Mouse (Mus musculus): ENCODE data around the gene Ablim2. TPM values are rescaled to one million over a fixed set of nuclear protein-coding genes. Genes with fewer than 3 reads are reported as not detected.

Ablim2 gene
- polyA plus RNA-seq, 1 experiment: 3.7 TPM

DNA sequence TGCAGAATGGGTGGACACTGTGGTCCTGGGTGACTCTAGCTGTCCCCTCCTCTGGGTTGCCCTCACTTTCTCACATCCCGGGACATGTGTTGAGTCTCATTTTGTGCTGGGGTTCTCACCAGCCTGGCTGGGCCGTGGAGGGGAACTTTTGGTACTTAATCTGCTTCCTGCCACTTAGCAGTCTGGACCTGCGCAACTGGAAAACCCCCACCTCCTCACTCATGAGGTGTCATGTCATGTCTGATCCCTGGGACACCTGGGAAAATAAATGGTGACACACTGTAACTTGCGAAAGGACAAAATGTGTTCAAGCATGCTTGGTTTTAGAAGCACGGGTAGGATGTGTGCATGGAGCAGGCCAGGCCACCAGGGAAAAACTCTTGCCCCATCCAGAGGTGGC lies 127.0 kb downstream of the Ablim2 start:
- DNase-seq (ENCODE audit: low spot score): no peak

DNA sequence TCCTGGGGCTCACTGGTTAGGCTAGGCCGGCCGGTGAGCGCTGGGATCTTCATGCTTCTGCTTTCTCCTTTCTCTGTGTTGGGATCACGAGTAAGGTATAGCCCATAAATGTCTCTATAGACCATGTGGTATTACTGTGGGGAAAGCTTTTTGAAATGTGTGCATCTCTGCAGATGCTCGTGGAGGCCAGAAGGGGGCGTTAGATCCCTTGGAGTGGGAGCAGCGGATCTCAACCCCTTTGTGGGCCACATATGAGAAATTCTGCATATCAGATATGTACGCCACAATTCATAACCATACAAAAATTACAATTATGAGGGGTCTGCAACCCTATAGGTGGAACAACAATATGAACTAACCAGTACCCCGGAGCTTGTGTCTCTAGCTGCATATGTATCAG lies 131.3 kb downstream of the Ablim2 start:
- no peak for DNase-seq (ENCODE audit: low spot score)

DNA sequence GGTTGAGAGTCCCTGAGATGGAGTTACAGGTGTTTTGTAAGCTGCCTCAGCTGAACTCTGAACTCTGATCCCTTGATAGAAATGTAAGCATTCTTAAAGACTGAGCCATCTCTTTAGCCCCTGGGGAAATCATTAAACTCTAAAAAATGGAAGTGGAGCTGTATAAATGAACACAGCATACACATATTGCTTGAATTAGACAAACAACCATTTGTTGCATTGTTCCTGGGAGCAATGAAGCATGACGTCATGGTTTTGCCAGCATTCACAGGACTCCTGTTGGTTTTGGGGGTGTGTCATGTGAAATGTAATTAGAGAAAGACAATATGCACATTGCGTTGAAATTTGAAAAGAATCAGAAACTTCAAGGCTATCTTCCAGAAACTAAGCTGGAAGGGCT lies 132.0 kb downstream of the Ablim2 start:
- no peak for DNase-seq (ENCODE audit: low spot score)

DNA sequence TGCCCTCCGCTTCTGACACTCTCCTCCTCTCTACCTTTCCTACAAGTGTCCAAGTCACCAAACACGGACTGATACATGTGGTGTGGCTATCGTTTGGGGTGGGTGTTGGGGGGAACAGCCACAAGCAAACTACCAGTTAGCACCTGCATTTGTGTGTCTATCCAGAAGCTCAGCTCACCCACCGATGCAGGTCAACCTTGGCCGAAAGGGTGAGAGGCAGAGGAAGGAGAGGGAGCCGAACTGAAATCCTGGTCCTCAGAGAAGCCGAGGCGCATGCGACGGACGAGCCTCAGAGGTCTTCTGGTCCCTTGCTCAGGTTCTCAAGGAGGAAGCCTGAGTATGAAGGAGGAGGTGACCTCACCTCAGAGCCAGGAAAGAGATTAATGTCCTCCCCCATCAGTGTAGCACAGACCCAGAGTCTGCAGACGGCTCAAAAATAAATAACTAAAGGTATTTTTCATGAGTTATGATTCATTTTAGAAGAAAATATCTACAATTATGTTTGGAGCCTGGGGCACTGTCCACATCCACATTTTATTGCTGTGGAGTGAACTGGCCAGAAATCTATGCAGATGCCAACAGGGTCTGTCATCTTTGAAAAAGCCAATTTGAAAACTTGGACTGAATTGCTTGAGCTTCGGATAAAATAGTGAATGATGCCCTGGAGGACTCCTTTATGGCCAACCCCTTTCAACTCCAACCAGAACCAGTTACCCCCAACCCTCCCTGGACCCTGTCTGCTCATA lies 133.5 kb downstream of the Ablim2 start:
- no peak for DNase-seq (ENCODE audit: low spot score)

DNA sequence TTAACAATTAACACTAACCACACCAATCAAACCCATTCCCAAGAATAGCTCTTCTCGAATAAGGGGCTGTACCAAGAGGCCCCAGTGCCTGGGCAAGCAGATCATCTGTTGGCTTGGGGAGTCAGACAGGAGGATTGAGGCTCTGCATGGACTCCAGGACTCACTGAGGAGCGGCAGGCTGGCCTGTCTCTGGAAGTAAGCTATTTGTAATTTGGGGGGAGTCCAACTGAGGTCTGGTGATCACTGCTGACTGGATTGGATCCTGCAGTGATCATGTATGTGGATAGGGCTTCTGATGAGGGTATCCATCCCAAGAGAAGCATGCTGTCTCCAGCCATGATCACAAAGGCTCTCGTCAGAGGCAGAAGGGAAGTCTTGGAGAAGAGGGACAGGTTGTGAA lies 134.7 kb downstream of the Ablim2 start:
- DNase-seq (ENCODE audit: low spot score): no peak

DNA sequence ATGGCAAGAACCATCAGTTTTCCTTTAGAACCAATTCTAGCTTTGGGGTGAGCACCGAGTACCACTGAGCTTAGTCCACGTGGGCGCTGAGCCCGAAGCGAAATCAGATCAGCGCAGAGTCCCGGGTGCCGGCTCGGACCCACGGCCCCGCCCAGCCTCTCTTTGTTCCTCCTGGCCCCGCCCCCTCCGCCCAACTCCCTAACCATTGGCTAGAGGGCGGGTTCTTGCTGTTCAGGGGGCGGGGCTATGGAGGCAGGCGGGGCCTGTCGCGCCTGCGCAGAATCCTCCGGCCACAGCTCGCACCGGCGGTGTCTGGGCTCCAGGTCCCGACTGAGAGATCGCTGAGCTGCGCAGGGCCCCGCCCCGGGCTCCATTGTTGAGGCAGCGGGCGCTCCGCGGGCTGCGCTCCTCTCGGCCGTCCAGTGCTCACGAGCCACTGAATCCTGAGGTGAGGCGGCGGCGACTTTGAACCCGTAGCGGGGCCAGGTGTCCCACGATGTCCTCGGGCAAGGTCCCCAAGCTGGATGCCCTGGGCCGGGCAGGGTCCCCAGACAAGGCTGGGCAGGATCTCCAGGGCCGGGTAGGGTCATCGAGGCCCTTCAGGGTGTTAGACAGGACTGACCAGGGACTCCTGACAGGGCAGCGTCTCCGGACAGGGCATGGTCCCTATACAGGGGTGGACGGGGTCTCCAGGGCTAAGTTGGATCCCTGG lies 135.6 kb downstream of the Ablim2 start, which contains the start of gene Afap1:
Gene Afap1 (plus strand): TSS at position 227 of the 712 bp plus-strand sequence.
- peak; percentile 97 for DNase-seq (ENCODE audit: low spot score)

DNA sequence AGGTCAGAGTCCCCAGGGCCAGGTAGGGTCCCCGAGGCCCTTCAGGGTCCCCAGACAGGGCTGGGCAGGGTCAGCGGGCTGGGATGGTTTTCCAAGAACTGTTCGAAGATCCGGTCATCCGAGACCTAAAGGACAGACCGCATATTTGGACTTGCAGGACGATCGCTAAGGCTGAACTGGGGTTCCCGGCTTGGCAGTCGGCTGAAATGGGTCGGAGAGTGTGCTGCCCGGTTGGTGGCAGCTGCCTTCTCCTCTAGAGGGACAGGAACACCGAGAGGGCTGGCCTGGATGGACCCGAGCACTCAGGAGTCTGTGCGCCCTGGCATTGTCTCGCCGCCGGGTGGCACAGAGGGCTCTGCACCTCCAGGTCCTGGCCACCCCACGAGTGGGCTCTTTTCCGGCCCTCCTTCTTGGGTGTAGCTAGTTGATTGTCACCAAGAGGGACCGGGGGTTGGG lies 136.2 kb downstream of the Ablim2 start:
- DNase-seq (ENCODE audit: low spot score): peak; percentile 59

DNA sequence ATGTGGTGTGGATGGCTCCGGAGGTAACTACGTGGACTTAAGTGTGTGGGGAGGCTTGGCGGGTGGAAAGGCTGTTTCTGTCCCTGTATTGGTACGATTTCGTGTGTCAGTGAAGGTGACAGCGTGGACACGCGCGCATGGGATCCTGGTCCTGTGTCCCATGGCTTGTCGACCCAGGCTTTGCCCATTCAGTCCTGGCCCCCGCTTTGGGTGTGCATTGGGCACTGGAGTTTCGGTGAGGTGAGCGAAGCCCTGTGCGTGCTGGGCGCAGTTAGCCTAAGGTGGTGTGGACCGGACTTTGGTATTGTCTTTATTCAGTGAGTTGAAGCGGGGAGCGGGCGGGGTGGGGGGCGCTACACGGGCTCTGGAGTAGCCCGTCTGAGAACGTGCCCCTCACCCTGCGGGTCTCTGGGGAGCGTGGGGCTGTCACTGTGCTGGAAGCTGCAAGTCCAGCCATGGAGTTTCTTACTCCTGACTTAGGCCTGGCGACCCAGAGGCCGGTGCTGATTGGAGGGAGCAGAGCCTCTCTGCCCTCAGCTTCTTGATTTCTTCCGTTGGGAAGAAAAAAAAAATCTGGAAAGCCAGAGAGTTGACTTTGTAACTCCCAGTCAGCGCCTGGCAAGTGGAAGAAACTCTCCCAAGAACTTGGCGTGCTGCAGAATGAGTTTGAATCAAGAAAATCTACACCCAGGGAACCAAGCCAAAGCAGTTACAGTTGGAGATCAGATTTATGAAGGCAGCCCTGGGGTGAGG lies 136.8 kb downstream of the Ablim2 start:
- DNase-seq (ENCODE audit: low spot score): no peak

DNA sequence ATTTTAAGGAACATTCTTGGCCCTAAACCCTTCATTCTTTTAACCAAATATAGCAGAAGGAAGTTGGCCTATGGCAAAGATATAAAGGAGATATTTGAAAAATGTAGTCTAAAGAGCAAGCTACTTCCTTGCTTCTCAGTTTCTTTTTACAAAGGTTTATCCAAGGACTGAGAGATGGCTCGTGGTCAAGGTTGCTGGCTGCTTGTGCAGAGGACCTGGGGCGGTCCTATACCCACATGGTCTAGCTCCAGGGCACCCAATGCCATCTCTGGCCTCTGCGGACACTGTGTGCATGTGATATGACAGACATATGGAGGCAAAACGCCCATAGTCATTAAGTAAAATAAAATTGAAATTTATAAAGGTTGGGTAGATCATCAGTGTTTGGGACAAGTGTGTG lies 138.2 kb downstream of the Ablim2 start:
- DNase-seq (ENCODE audit: low spot score): no peak

DNA sequence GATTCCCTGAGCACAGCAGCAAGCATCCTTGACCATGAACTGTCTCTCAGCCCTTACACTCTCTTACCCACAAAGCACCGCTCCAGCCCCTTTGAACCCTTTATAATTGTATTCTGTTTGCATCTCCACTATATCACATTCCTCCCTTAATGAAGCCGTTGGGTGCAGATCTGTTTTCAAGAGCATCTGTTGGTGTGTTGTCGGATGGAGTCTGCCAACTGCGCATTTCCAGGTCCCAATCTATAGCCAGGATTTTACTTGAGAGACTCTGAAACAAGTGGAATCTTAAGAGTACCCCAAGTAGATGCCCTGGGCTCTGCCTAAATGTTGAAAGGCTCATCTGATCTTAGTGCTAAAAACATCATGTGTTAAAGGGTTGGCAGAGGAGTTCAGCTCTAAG lies 138.9 kb downstream of the Ablim2 start:
- DNase-seq (ENCODE audit: low spot score): no peak

DNA sequence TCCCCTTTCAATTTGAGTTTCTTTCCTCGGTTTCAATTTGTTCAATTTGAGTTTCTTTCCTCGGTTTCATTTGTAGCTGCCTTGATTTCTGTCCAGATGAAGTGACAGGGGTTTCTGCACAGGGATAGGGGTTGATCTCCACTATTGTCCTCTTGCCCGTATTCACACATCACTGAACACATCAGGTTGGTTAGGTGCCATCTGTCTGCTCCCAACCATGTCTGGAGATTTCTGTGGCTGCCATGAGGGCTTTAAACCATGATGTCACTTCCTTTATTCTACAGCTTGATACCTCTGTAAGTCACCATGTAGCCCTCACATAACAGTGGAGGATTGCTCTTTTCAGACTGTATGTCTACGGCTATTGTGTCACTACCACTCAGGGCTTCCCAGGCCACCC lies 139.5 kb downstream of the Ablim2 start:
- DNase-seq (ENCODE audit: low spot score): no peak

DNA sequence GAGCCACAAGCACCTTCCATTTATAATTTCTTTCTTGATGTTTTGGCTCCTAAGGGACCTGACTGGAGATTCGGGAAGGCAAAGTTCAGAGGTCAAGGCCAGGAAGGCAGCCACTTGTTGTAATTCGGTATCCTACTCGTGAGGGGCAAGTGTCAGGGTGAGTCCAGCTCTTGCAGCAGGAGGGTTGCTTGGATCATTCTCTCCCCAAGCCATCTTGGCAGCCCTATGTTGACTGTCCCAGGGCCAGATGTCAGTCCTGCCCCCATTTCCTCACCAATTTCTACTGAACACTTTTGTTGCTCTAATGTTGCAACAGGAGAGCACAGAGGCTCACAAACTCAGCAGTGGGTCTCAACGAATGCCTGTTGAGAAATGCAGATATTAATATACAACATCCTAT lies 140.4 kb downstream of the Ablim2 start:
- no peak for DNase-seq (ENCODE audit: low spot score)

DNA sequence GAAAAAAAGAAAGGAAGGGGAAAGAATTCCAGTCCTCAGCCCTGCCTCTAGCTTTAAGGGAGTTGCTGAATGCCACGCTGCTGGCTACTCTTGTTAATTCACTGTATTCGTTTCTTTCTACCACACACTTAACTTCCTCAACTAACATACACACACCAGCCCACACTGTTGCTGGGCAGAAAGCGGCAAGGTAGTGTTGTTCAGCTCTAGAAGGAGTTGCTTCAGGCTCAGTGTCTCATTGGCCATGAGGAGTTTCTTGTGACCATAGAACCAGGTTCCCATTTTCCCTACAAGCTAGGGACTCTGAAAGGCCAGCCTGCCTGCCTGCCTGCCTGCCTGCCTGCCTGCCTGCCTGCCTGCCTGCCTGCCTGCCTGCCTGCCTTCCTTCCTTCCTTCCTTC lies 141.3 kb downstream of the Ablim2 start:
- DNase-seq (ENCODE audit: low spot score): no peak

DNA sequence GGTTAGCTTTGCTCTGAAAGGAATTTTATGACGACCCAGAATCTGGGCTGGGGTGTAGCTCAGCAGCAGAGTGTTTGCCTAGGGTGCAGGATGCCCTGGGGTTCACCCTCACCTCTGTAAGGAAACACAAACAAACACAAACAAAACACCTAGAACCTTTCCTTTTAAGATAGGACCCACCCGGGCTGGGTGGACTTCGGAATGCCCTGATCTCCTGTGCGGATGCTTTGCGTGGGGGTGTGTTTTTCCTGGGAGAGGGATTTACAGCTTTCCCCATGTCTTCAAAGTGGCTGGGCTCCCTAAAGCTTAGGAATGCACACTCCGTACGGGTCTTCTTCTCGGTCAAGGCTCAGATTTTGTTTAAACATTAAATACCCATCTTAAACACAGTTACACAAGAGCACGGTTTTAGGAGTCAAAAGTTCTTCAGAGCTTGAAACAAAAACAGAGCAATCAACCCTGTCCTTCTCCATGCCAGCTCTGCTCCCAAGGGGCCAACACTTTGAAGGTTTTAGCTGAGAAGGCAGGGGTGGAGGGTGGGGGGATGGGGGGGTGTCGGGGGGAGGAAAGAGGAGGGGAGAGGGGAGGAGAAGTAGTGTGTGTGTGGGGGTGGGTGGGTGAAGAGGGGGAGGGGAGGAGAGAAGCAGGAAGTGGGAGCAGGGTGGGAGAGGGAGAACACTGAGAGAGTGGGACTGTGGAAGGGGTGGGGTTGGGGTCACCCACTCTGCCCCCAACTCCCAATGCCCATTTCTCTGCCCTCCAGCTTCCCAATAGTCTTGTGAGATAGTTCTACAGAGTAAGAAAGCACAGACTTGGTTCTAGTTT lies 142.9 kb downstream of the Ablim2 start:
- no peak for DNase-seq (ENCODE audit: low spot score)

DNA sequence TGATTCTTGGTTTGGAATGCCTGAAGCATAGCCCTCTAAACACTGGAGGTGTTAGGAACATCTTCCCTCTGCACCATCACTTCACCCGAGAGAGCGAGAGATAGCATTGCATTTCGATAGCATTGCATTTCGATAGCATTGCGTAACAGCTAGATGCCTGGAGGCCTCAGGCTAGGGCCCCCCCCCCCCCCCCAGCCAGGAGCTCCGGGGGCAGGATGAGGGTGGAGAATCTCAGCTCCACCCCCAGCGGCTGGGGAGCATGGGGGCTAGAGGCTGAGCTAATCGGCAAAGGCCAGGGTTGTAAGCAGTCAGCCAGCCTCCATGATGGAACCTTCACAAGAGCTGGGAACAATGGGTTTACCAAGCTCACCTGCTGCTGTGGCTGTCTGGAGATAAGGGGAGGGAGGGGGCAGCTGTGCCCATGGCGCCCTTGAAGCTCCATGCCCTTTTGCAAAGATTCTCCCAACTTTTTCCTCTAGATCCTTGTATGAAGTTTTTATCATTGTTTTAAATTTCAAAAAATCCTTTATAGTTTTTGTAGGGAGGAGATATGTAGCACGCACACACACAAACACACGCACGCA lies 143.6 kb downstream of the Ablim2 start:
- DNase-seq (ENCODE audit: low spot score): no peak

DNA sequence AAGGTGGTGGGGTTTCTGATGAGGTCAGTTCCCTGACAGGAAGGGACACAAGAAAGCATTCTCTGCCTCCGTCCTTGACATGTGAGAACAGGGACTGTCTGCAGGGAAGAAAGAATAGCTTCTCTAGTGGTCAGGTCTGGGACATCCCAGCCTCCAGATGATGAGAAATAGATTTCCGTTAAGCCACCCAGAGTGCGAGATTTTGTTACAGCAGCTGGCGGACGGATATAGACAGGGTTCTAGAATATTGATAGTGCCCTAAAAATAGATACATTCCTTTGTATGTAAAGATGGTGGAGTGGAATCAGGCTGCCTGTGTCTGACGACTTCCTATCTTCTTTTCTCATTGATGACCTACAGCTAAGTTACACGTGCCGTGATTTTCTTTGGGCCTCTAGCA lies 145.8 kb downstream of the Ablim2 start:
- DNase-seq (ENCODE audit: low spot score): no peak

DNA sequence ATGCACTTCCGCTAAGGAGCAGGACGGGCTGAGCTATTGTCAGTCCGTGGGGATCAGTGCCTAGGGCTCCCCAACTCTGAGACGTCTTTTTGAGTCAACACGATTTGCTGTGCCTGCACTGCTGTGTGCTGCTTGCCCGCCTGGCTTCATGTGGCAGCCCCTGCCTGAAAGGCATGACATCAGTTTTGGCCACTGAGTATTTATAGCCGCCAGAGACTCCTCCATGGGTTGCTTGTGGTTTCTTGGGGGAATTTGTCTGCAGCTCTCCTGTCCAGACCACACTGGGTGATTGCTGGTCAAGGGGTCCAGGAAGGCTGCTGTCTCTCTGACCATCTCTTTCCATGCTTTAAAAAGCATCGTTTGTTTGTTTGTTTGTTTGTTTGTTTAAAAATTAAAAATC lies 147.6 kb downstream of the Ablim2 start:
- DNase-seq (ENCODE audit: low spot score): no peak

DNA sequence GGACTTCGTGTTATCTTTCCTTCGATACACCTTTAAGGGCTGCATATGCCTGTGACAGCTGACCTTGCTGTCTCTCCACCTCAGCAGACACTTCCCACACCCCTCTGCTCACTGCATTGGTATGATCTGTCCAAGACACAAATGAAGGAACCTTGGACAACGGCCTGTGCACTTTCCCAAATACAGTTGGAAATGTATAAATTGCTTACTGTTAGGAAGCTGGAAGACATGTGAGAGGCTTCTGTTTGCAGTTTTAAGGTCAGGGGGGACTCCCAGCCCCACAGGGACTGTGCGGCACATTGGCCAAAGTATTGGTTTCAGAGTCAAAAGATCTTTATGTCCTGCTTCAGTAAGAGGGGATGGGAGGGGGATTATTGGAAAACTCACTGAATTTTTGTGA lies 149.4 kb downstream of the Ablim2 start:
- DNase-seq (ENCODE audit: low spot score): no peak

DNA sequence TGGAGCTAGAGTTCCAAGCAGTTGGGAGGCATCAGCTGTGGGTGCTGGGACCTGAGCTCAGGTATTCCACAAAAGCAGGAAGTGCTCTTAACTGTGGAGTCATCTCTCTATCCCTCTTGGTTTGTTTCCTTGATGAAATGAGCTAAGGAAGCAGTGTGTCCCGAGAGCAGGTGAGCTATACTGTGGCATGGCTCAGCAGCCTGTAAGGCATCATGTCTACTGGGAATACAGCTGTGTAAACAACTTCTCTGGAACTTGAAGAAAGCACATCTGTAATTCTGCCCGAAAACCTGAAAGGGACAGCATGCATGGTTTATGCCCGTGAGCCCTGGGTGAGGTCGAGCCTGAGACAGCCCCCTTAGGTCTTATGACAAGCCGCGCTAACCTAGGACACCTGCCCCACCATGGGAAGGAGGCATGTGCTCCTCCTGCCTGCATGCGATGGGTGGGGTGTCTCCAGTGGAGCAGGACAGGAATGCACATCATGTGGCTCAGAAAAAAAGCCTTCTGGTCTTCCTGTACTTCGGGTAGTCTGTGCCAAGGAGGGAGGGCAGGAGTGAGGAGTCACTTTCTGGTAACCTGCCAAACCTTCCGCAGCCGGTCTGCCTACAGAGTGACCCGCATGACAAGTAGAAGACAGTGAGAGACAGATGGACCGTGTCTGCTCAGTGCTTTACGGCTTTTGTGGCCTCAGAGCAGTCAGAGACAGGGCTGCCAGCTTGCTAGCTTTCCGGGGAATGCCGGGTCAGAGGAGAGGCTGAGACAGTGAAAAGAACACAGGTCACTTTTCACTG lies 150.2 kb downstream of the Ablim2 start:
- no peak for DNase-seq (ENCODE audit: low spot score)

DNA sequence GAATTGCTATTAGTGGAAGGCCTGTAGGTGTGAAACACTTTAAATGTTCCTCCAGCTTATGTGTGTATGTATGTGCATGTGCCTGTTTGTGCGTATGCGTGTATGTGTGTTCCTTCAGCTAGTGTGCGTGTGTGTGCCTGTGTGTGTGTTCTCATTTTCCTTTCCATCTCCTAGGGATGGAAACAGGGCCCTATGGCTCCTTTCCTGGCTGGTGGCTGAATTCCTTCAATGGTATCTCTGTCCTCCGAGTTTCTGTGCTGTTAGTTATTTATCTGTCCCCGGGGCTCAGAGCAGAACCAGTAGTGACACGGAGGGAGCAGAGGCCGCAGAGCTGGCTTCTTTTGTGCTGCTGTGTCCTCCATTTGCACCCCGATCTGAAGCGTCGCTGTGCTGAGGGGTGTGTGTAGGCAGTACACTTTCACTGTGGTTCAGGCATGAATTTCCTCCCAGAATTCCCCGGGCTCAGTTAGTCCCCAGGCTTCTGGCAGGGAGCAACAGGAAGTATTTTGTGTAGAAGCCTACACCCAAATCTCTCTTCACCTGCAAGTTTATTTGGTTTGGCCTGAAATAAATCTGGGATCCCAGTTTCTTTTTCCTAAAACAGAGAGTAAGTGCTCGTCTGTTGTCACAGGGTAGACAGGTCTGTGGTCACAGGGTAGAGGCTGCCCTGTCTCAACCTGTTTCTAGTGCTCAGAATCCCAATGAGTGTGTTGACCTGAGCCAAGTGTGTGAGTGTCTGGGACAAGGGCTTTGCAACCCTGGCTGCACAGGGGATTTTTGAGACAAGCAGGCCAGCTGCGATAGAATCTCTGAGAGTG lies 151.2 kb downstream of the Ablim2 start:
- DNase-seq (ENCODE audit: low spot score): no peak
